Mouse (Mus musculus): ENCODE data around the gene Podxl2. TPM values are rescaled to one million over a fixed set of nuclear protein-coding genes. Genes with fewer than 3 reads are reported as not detected.

Gene Podxl2
- polyA plus RNA-seq (2014; fragmentation: Nextera tagmentation; extraction: Ambion mirVana): 56.8 and 71.1 TPM in 2 replicates

- WGBS: 6% methylated on average over 54 of the region's 63 CpGs
- peak; percentile 77 for ATAC-seq (replicated peaks; ENCODE audit: insufficient number of reproducible peaks, low FRiP score, low TSS enrichment, low read depth)
- peak within 1 kb of the TSS; percentile 74 for H3K4me3 ChIP-seq (ENCODE audit: low read depth, low read length)
- H3K27me3 ChIP-seq (ENCODE audit: control insufficient read depth, insufficient read depth, low read length): no peaks in the 10 kb centered on the region
- peak within 1 kb of the TSS; percentile 98 for H3K4me2 ChIP-seq (ENCODE audit: low read depth, low read length)
- no peak within 1 kb of the TSS for H3K27ac ChIP-seq (replicated peaks; ENCODE audit: low read depth, low read length)
- H3K9me3 ChIP-seq (replicated peaks; ENCODE audit: control insufficient read depth, low read length): no peaks in the 10 kb centered on the region
- H3K4me1 ChIP-seq (ENCODE audit: control insufficient read depth, insufficient read depth, low read length): no peaks in the 10 kb centered on the region; the same call in 1 of the 2 replicates
- DNase-seq (ENCODE audit: low spot score): peak; percentile 88
- no peaks in the 10 kb centered on the region for H3K36me3 ChIP-seq (replicated peaks; ENCODE audit: control insufficient read depth, insufficient read depth, low read depth, low read length)
- H3K9ac ChIP-seq (replicated peaks; ENCODE audit: low read length): peak within 1 kb of the TSS; percentile 80
Observed at GRCm38 (mm10) chr6:88874868-88875508, at the start of gene Podxl2. Podxl2 (minus strand) TSS chr6:88875044.

- Histone ChIP-seq H3K4me1 (ENCODE audit: control insufficient read depth, insufficient read depth, low read length) (no peaks in the 10 kb centered on the region), H3K9me3 (replicated peaks; ENCODE audit: control insufficient read depth, low read length) (no peaks in the 10 kb centered on the region), H3K4me2 (ENCODE audit: low read depth, low read length) (no peak overlapping the region), H3K4me3 (ENCODE audit: low read depth, low read length) (no peak overlapping the region), H3K36me3 (replicated peaks; ENCODE audit: control insufficient read depth, insufficient read depth, low read depth, low read length) (no peaks in the 10 kb centered on the region), H3K27me3 (ENCODE audit: control insufficient read depth, insufficient read depth, low read length) (no peaks in the 10 kb centered on the region), H3K27ac (replicated peaks; ENCODE audit: low read depth, low read length) (no peak overlapping the region), H3K9ac (replicated peaks; ENCODE audit: low read length) (no peak overlapping the region)
- no peak for ATAC-seq (replicated peaks; ENCODE audit: insufficient number of reproducible peaks, low FRiP score, low TSS enrichment, low read depth)
- 66% methylated on average over 8 of the region's 8 CpGs for WGBS
- DNase-seq (ENCODE audit: low spot score): no peak
Observed at GRCm38 (mm10) chr6:88918802-88919201, 44.0 kb upstream of the Podxl2 start.

DNA sequence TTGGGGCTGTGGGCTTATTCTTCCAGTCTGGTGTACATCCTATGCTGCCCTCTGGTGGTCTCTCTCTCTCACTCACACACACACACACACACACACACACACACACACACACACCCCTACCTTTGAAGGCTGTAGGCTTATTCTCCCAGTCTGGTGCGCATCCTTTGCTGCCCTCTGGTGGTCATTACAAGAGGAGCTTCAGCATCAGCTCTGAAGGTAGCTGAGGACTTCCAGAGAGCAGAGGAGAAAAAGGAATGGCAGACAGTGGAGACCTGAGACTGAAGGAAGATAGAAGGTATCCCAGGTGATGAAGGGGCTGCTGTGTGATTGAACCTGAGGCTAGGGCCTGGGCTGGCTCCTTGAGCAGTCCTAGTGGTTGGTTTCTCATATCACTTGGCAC is 41.3 kb upstream of the Podxl2 start:
- ATAC-seq (replicated peaks; ENCODE audit: insufficient number of reproducible peaks, low FRiP score, low TSS enrichment, low read depth): no peak
- Histone ChIP-seq H3K27ac (replicated peaks; ENCODE audit: low read depth, low read length) (no peak overlapping the region), H3K4me2 (ENCODE audit: low read depth, low read length) (no peak overlapping the region)

DNA sequence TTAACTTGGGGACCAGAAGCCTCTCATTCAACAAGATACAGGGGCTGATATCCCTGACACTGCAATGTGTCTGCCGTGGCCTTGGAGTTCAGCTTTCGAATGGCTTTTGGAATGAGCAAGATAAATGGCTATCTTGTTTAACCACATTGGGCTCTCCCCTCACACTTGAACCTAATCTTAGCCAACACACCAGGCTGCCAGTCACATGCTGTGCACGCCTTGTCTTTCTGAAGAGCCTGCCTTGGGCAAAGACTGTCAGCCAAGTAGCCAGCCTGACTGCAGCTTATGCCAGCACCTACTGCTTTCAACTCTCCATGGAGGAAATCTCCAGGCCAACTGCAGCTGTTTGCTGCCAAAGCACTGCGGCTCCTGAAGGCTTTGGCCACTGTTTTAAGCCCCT is 40.7 kb upstream of the Podxl2 start:
- no peaks in the 10 kb centered on the region for H3K4me1 ChIP-seq (ENCODE audit: control insufficient read depth, insufficient read depth, low read length)
- H3K4me3 ChIP-seq (ENCODE audit: low read depth, low read length): no peak overlapping the region
- H3K4me2 ChIP-seq (ENCODE audit: low read depth, low read length): no peak overlapping the region
- DNase-seq (ENCODE audit: low spot score) (no peak), ATAC-seq (replicated peaks; ENCODE audit: insufficient number of reproducible peaks, low FRiP score, low TSS enrichment, low read depth) (no peak)
- 90% methylated on average over 4 of the region's 4 CpGs for WGBS
- no peak overlapping the region for H3K9ac ChIP-seq (replicated peaks; ENCODE audit: low read length)
- no peak overlapping the region for H3K27ac ChIP-seq (replicated peaks; ENCODE audit: low read depth, low read length)
- H3K27me3 ChIP-seq (ENCODE audit: control insufficient read depth, insufficient read depth, low read length): no peaks in the 10 kb centered on the region
- no peaks in the 10 kb centered on the region for H3K9me3 ChIP-seq (replicated peaks; ENCODE audit: control insufficient read depth, low read length)
- no peaks in the 10 kb centered on the region for H3K36me3 ChIP-seq (replicated peaks; ENCODE audit: control insufficient read depth, insufficient read depth, low read depth, low read length)

More for the DNA sequence above, 41.3 kb upstream of the Podxl2 start:
- Histone ChIP-seq H3K27me3 (ENCODE audit: control insufficient read depth, insufficient read depth, low read length) (no peaks in the 10 kb centered on the region), H3K4me1 (ENCODE audit: control insufficient read depth, insufficient read depth, low read length) (no peaks in the 10 kb centered on the region), H3K9ac (replicated peaks; ENCODE audit: low read length) (no peak overlapping the region), H3K4me3 (ENCODE audit: low read depth, low read length) (no peak overlapping the region), H3K36me3 (replicated peaks; ENCODE audit: control insufficient read depth, insufficient read depth, low read depth, low read length) (no peaks in the 10 kb centered on the region), H3K9me3 (replicated peaks; ENCODE audit: control insufficient read depth, low read length) (no peaks in the 10 kb centered on the region)
- 54% methylated on average over 1 of the region's 1 CpGs for WGBS
- DNase-seq (ENCODE audit: low spot score): peak; percentile 66

DNA sequence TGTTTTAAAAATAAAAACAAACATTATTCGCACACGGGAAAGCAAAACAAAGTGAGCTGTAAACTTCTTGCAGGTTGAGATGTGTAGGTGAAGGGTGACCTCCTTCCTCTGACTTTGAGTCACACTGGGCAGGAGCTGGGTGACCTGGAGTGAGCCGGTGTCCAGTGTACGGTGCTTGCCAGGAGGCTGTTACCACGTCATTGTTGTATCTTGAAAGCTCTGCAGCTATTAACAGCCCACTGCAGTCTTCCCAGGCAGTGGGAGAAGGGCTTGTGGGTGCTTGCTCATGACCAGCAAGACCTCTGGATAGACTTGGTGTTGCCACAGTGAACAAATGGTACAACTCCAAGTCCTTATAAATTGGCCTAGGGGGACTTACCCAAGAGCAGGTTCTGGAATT is 40.0 kb upstream of the Podxl2 start:
- 75% methylated on average over 5 of the region's 5 CpGs for WGBS
- Histone ChIP-seq H3K4me2 (ENCODE audit: low read depth, low read length) (no peak overlapping the region), H3K4me3 (ENCODE audit: low read depth, low read length) (no peak overlapping the region), H3K36me3 (replicated peaks; ENCODE audit: control insufficient read depth, insufficient read depth, low read depth, low read length) (no peaks in the 10 kb centered on the region), H3K9me3 (replicated peaks; ENCODE audit: control insufficient read depth, low read length) (no peaks in the 10 kb centered on the region), H3K27me3 (ENCODE audit: control insufficient read depth, insufficient read depth, low read length) (no peaks in the 10 kb centered on the region), H3K4me1 (ENCODE audit: control insufficient read depth, insufficient read depth, low read length) (no peaks in the 10 kb centered on the region), H3K27ac (replicated peaks; ENCODE audit: low read depth, low read length) (no peak overlapping the region), H3K9ac (replicated peaks; ENCODE audit: low read length) (no peak overlapping the region)
- no peak for DNase-seq (ENCODE audit: low spot score)
- ATAC-seq (replicated peaks; ENCODE audit: insufficient number of reproducible peaks, low FRiP score, low TSS enrichment, low read depth): no peak

DNA sequence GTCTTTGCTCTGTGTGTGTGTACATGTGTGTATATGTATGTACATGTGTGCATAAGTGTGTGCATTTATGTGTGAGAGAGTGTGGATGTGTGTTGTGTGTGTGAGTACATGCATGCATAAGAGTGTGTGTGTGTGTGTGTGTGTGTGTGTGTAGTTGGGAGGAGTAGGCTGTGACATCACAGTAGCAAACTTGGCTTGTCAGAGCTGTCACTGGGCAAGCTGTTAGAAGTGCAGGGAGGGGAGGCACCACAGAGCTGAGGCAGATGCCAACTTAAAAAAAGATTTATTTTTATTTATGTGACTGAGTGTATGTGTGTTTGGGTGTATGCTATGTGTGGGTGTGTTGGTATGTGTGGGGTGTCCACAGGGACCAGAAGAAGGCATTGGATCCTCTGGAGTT is 38.6 kb upstream of the Podxl2 start:
- no peak overlapping the region for H3K9ac ChIP-seq (replicated peaks; ENCODE audit: low read length)
- H3K27me3 ChIP-seq (ENCODE audit: control insufficient read depth, insufficient read depth, low read length): no peaks in the 10 kb centered on the region
- no peaks in the 10 kb centered on the region for H3K9me3 ChIP-seq (replicated peaks; ENCODE audit: control insufficient read depth, low read length)
- H3K4me1 ChIP-seq (ENCODE audit: control insufficient read depth, insufficient read depth, low read length): no peaks in the 10 kb centered on the region
- DNase-seq (ENCODE audit: low spot score): no peak
- H3K36me3 ChIP-seq (replicated peaks; ENCODE audit: control insufficient read depth, insufficient read depth, low read depth, low read length): no peaks in the 10 kb centered on the region
- H3K27ac ChIP-seq (replicated peaks; ENCODE audit: low read depth, low read length): no peak overlapping the region
- no peak overlapping the region for H3K4me2 ChIP-seq (ENCODE audit: low read depth, low read length)
- ATAC-seq (replicated peaks; ENCODE audit: insufficient number of reproducible peaks, low FRiP score, low TSS enrichment, low read depth): no peak
- no peak overlapping the region for H3K4me3 ChIP-seq (ENCODE audit: low read depth, low read length)

- no peak overlapping the region for H3K27ac ChIP-seq (replicated peaks; ENCODE audit: low read depth, low read length)
- no peak overlapping the region for H3K9ac ChIP-seq (replicated peaks; ENCODE audit: low read length)
- H3K4me2 ChIP-seq (ENCODE audit: low read depth, low read length): no peak overlapping the region
- no peaks in the 10 kb centered on the region for H3K4me1 ChIP-seq (ENCODE audit: control insufficient read depth, insufficient read depth, low read length)
- WGBS: 89% methylated on average over 4 of the region's 4 CpGs
- H3K36me3 ChIP-seq (replicated peaks; ENCODE audit: control insufficient read depth, insufficient read depth, low read depth, low read length): no peaks in the 10 kb centered on the region
- no peak overlapping the region for H3K4me3 ChIP-seq (ENCODE audit: low read depth, low read length)
- ATAC-seq (replicated peaks; ENCODE audit: insufficient number of reproducible peaks, low FRiP score, low TSS enrichment, low read depth) (no peak), DNase-seq (ENCODE audit: low spot score) (no peak)
- no peaks in the 10 kb centered on the region for H3K9me3 ChIP-seq (replicated peaks; ENCODE audit: control insufficient read depth, low read length)
- H3K27me3 ChIP-seq (ENCODE audit: control insufficient read depth, insufficient read depth, low read length): no peaks in the 10 kb centered on the region
Observed at GRCm38 (mm10) chr6:88913022-88913421, 38.2 kb upstream of the Podxl2 start.

- no peaks in the 10 kb centered on the region for H3K27me3 ChIP-seq (ENCODE audit: control insufficient read depth, insufficient read depth, low read length)
- WGBS: 94% methylated on average over 6 of the region's 6 CpGs
- H3K36me3 ChIP-seq (replicated peaks; ENCODE audit: control insufficient read depth, insufficient read depth, low read depth, low read length): no peaks in the 10 kb centered on the region
- H3K4me2 ChIP-seq (ENCODE audit: low read depth, low read length): no peak overlapping the region
- H3K27ac ChIP-seq (replicated peaks; ENCODE audit: low read depth, low read length): no peak overlapping the region
- ATAC-seq (replicated peaks; ENCODE audit: insufficient number of reproducible peaks, low FRiP score, low TSS enrichment, low read depth) (no peak), DNase-seq (ENCODE audit: low spot score) (no peak)
- H3K9ac ChIP-seq (replicated peaks; ENCODE audit: low read length): no peak overlapping the region
- no peak overlapping the region for H3K4me3 ChIP-seq (ENCODE audit: low read depth, low read length)
- H3K4me1 ChIP-seq (ENCODE audit: control insufficient read depth, insufficient read depth, low read length): peaks cover 3% of the 10 kb centered on the region; the same call in 1 of the 2 replicates
- no peaks in the 10 kb centered on the region for H3K9me3 ChIP-seq (replicated peaks; ENCODE audit: control insufficient read depth, low read length)
Observed at GRCm38 (mm10) chr6:88909151-88909550, 34.3 kb upstream of the Podxl2 start.
